Mouse (Mus musculus) neural tube, embryonic 13.5 days (tissue): ENCODE results near the gene Arfgap2. TPM values are rescaled to one million over a fixed set of nuclear protein-coding genes. Genes with fewer than 3 reads are reported as not detected.
"Not testable (repeated sequence)": the region's sequence is repeated elsewhere in the genome, so short reads cannot be mapped to it uniquely, and the experiment has no call there.

Source experiments
- ATAC-seq: fragments of 200-750 bp; cut with Nextera tagmentation; 2 replicates; pipeline ENCODE4 v1.8.0; 2017; ENCODE audit warnings: low read depth, mild to moderate bottlenecking, moderate TSS enrichment, moderate library complexity
- H3K27ac ChIP-seq: fragments of 300-500 bp; sonication (generic); replicated peaks from 2 replicates; pipeline ENCODE4 v1.5.1; 2015; ENCODE audit warnings: moderate library complexity, mild to moderate bottlenecking, inconsistent platforms
- H3K27me3 ChIP-seq: fragments of 300-500 bp; sonication (generic); 2 replicates; pipeline ENCODE4 v1.6.1; 2015; ENCODE audit warnings: mild to moderate bottlenecking, inconsistent platforms
- H3K36me3 ChIP-seq: fragments of 300-500 bp; sonication (generic); 2 replicates; pipeline ENCODE4 v1.6.1; 2015; ENCODE audit warnings: mild to moderate bottlenecking, inconsistent platforms
- H3K4me1 ChIP-seq: fragments of 300-500 bp; sonication (generic); replicated peaks from 2 replicates; pipeline ENCODE4 v1.6.1; 2015; ENCODE audit warnings: inconsistent platforms
- H3K4me2 ChIP-seq: fragments of 300-500 bp; sonication (generic); 2 replicates; pipeline ENCODE4 v1.6.1; 2015; ENCODE audit warnings: inconsistent platforms, mild to moderate bottlenecking, moderate library complexity
- H3K4me3 ChIP-seq: fragments of 300-500 bp; sonication (generic); 2 replicates; pipeline ENCODE4 v1.5.1; 2015; ENCODE audit warnings: mild to moderate bottlenecking, inconsistent platforms
- H3K9ac ChIP-seq: fragments of 300-500 bp; sonication (generic); 2 replicates; pipeline ENCODE4 v1.6.1; 2015; ENCODE audit warnings: moderate library complexity, mild to moderate bottlenecking, inconsistent platforms
- H3K9me3 ChIP-seq: fragments of 300-500 bp; sonication (generic); 2 replicates; pipeline ENCODE4 v1.6.1; 2016; ENCODE audit warnings: inconsistent platforms
- WGBS: fragments of 180-500 bp; shearing (Covaris S2); methylation state at CpG from one replicate; pipeline ENCODE4 v1.1.7; 2015; 5-methylcytosine and 5-hydroxymethylcytosine counted together
- polyA plus RNA-seq: library from polyadenylated mRNA; unstranded; fragments of >200 nt; fragmentation: Nextera tagmentation; extraction: Ambion mirVana; gene quantifications from 2 replicates; pipeline ENCODE4 v1.2.1, GENCODE M21; 2015

Gene Arfgap2
- polyA plus RNA-seq: 64.5 and 67.0 TPM in 2 replicates

GRCm38 (mm10) chr2:91264711-91265681, at the start of gene Arfgap2:
Arfgap2 (plus strand) TSS chr2:91264974.
- H3K4me1 ChIP-seq: peaks cover 20% of the 10 kb centered on the region
- ATAC-seq: peak; percentile 99
- H3K9me3 ChIP-seq: no peaks in the 10 kb centered on the region
- no peaks in the 10 kb centered on the region for H3K27me3 ChIP-seq
- H3K9ac ChIP-seq: peak within 1 kb of the TSS; percentile 95
- H3K4me2 ChIP-seq: peak within 1 kb of the TSS; percentile 83
- peak within 1 kb of the TSS; percentile 95 for H3K27ac ChIP-seq
- H3K4me3 ChIP-seq: peak within 1 kb of the TSS; percentile 82
- 1% methylated on average over 72 of the region's 72 CpGs for WGBS
- peaks cover 35% of the 10 kb centered on the region for H3K36me3 ChIP-seq

- 61% methylated on average over 4 of the region's 4 CpGs for WGBS
- Histone ChIP-seq H3K4me1 (0 out of 2 replicates have a peak, but pooled peaks cover 3% of the 10 kb centered on the region), H3K4me3 (no peak overlapping the region), H3K36me3 (peaks cover 57% of the 10 kb centered on the region), H3K4me2 (no peak overlapping the region), H3K9me3 (no peaks in the 10 kb centered on the region), H3K9ac (no peak overlapping the region), H3K27ac (peak overlapping the region; percentile 14; the same call in 1 of the 2 replicates), H3K27me3 (no peaks in the 10 kb centered on the region)
- ATAC-seq: no peak
These were observed 47.7 kb upstream of the Arfgap2 start for GRCm38 (mm10) chr2:91217032-91217431.

GRCm38 (mm10) chr2:91220501-91220900, 44.3 kb upstream of the Arfgap2 start:
- ATAC-seq: no peak
- Histone ChIP-seq H3K9me3 (no peaks in the 10 kb centered on the region), H3K27me3 (no peaks in the 10 kb centered on the region), H3K9ac (no peak overlapping the region), H3K27ac (no peak overlapping the region), H3K36me3 (peaks cover 25% of the 10 kb centered on the region; the same call in 1 of the 2 replicates), H3K4me1 (0 out of 2 replicates have a peak, but pooled peaks cover 3% of the 10 kb centered on the region), H3K4me3 (no peak overlapping the region), H3K4me2 (no peak overlapping the region)
- WGBS: 95% methylated on average over 3 of the region's 3 CpGs

- H3K27ac ChIP-seq: no peak overlapping the region
- ATAC-seq: no peak
- H3K36me3 ChIP-seq: 0 out of 2 replicates have a peak, but pooled peaks cover 2% of the 10 kb centered on the region
- H3K4me2 ChIP-seq: no peak overlapping the region
- no peak overlapping the region for H3K9ac ChIP-seq
- no peaks in the 10 kb centered on the region for H3K9me3 ChIP-seq
- no peak overlapping the region for H3K4me3 ChIP-seq
- H3K4me1 ChIP-seq: no peaks in the 10 kb centered on the region
- H3K27me3 ChIP-seq: no peaks in the 10 kb centered on the region
- WGBS: 87% methylated on average over 2 of the region's 2 CpGs
These were observed 41.2 kb upstream of the Arfgap2 start for GRCm38 (mm10) chr2:91223614-91224013.

- H3K9me3 ChIP-seq: no peaks in the 10 kb centered on the region
- no peak overlapping the region for H3K9ac ChIP-seq
- no peak overlapping the region for H3K4me3 ChIP-seq
- no peaks in the 10 kb centered on the region for H3K27me3 ChIP-seq
- no peak overlapping the region for H3K27ac ChIP-seq
- no peak overlapping the region for H3K4me2 ChIP-seq
- 91% methylated on average over 2 of the region's 2 CpGs for WGBS
- no peak for ATAC-seq
- H3K36me3 ChIP-seq: 0 out of 2 replicates have a peak, but pooled peaks cover 8% of the 10 kb centered on the region
- H3K4me1 ChIP-seq: no peaks in the 10 kb centered on the region
These were observed 35.0 kb upstream of the Arfgap2 start for GRCm38 (mm10) chr2:91229735-91230134.

GRCm38 (mm10) chr2:91236601-91237510, 27.9 kb upstream of the Arfgap2 start, which contains the start of gene Ddb2:
Ddb2 (minus strand) TSS chr2:91236982.
- Histone ChIP-seq H3K4me3 (peak within 1 kb of the TSS; percentile 58), H3K9ac (peak within 1 kb of the TSS; percentile 76), H3K4me2 (peak within 1 kb of the TSS; percentile 76), H3K9me3 (no peaks in the 10 kb centered on the region), H3K27ac (peak within 1 kb of the TSS; percentile 93), H3K4me1 (peaks cover 6% of the 10 kb centered on the region; the same call in 1 of the 2 replicates), H3K27me3 (no peaks in the 10 kb centered on the region), H3K36me3 (0 out of 2 replicates have a peak, but pooled peaks cover 8% of the 10 kb centered on the region)
- WGBS: 1% methylated on average over 48 of the region's 48 CpGs
- ATAC-seq: peak; percentile 99

GRCm38 (mm10) chr2:91237511-91238080, 27.2 kb upstream of the Arfgap2 start:
- peak overlapping the region; percentile 93 for H3K27ac ChIP-seq
- WGBS: 29% methylated on average over 4 of the region's 4 CpGs
- H3K4me2 ChIP-seq: peak overlapping the region; percentile 76
- not testable (repeated sequence) for H3K27me3 ChIP-seq, H3K9me3 ChIP-seq, H3K4me1 ChIP-seq, H3K36me3 ChIP-seq
- peak overlapping the region; percentile 58 for H3K4me3 ChIP-seq
- peak overlapping the region; percentile 76 for H3K9ac ChIP-seq
- ATAC-seq: peak; percentile 62

GRCm38 (mm10) chr2:91242547-91242946, 22.2 kb upstream of the Arfgap2 start:
- ATAC-seq: no peak
- no peak overlapping the region for H3K4me2 ChIP-seq
- H3K9me3 ChIP-seq: no peaks in the 10 kb centered on the region
- H3K9ac ChIP-seq: no peak overlapping the region
- no peak overlapping the region for H3K27ac ChIP-seq
- H3K4me3 ChIP-seq: no peak overlapping the region
- no peaks in the 10 kb centered on the region for H3K27me3 ChIP-seq
- H3K36me3 ChIP-seq: no peaks in the 10 kb centered on the region
- no peaks in the 10 kb centered on the region; the same call in 1 of the 2 replicates for H3K4me1 ChIP-seq
- WGBS: 64% methylated on average over 5 of the region's 5 CpGs

- ATAC-seq: 0 out of 2 replicates have a peak, but pooled peaks have one; percentile 23
- Histone ChIP-seq H3K27ac (no peak overlapping the region), H3K27me3 (no peaks in the 10 kb centered on the region), H3K36me3 (no peaks in the 10 kb centered on the region), H3K4me1 (no peaks in the 10 kb centered on the region; the same call in 1 of the 2 replicates), H3K9ac (no peak overlapping the region), H3K4me2 (no peak overlapping the region), H3K4me3 (no peak overlapping the region), H3K9me3 (no peaks in the 10 kb centered on the region)
- 51% methylated on average over 3 of the region's 3 CpGs for WGBS
These were observed 21.4 kb upstream of the Arfgap2 start for GRCm38 (mm10) chr2:91243416-91243815.

GRCm38 (mm10) chr2:91244557-91245228, 20.1 kb upstream of the Arfgap2 start:
- H3K36me3 ChIP-seq: no peaks in the 10 kb centered on the region
- no peak for ATAC-seq
- no peaks in the 10 kb centered on the region for H3K27me3 ChIP-seq
- no peak overlapping the region for H3K4me2 ChIP-seq
- H3K4me1 ChIP-seq: no peaks in the 10 kb centered on the region; the same call in 1 of the 2 replicates
- H3K9me3 ChIP-seq: no peaks in the 10 kb centered on the region
- WGBS: 83% methylated on average over 5 of the region's 5 CpGs
- H3K4me3 ChIP-seq: no peak overlapping the region
- no peak overlapping the region for H3K27ac ChIP-seq
- H3K9ac ChIP-seq: no peak overlapping the region

- H3K36me3 ChIP-seq: no peaks in the 10 kb centered on the region
- no peak for ATAC-seq
- no peak overlapping the region for H3K4me2 ChIP-seq
- no peaks in the 10 kb centered on the region for H3K9me3 ChIP-seq
- H3K9ac ChIP-seq: no peak overlapping the region
- no peaks in the 10 kb centered on the region; the same call in none of the 2 replicates for H3K27me3 ChIP-seq
- no peaks in the 10 kb centered on the region; the same call in 1 of the 2 replicates for H3K4me1 ChIP-seq
- WGBS: 90% methylated on average over 4 of the region's 4 CpGs
- H3K4me3 ChIP-seq: no peak overlapping the region
- H3K27ac ChIP-seq: no peak overlapping the region
These were observed 16.4 kb upstream of the Arfgap2 start for GRCm38 (mm10) chr2:91248366-91248765.
